Mouse (Mus musculus): ENCODE results near the gene Kazn.

Kazn gene

DNA sequence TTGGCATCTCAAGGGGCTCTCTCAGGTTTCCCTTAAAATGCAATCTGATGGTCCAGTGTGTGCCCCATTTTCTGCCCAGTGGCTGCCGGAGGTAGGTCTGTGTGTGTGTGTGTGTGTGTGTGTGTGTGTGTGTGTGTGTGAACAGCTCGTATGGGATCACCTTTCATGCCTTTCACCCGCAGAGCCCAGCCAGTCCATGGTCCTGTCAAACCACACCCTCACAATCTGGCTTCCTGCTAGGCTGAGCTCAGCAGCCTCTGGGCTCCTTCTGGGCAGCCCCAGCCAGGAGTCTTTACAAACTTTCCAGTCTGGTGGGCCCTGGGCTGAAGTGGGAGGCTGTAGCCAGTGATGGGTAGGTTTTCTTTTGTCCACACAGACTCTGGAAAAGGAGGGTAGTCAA lies 75.3 kb downstream of the Kazn start:
- in situ Hi-C loops (cut with MboI) = no loop called here

DNA sequence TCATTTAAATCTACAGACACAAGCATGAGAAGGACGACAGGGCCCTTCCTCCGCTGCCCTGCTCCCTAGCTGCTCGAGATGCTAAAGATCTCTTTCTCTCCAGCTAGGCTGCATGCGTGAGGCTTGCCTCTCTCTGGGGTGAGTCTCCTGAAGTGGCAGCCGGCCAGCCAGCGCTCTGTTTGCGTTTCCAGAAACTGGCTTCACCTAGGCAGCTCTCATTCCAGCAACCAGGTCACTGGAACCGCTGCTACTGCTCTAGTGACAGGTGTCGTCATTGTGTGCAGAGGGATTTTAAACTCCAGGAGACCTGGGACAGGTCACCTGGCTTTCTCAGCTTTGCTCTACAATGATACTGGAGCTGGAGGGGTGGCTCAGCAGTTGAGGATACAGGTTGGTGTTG lies 76.5 kb downstream of the Kazn start:
- in situ Hi-C loops (cut with MboI) = no loop called here

DNA sequence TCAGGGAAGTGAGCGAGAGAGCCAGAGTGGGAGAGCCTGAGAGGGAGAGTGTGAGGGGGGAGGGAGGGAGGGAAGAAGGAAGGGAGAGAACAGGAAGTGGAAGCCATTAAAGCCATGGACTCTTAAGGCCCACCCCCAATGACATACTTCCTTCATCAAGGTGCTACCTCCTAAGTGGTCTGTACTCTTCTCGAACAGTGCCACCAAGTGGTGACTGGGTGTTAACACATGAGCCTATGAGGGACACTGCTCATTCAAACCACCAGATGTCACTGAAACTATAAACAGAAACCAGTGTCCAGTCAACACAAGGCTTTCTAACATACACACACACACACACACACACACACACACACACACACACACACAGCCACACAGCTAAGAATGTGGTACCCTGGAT lies 77.1 kb downstream of the Kazn start:
- in situ Hi-C loops (cut with MboI) = no loop called here

DNA sequence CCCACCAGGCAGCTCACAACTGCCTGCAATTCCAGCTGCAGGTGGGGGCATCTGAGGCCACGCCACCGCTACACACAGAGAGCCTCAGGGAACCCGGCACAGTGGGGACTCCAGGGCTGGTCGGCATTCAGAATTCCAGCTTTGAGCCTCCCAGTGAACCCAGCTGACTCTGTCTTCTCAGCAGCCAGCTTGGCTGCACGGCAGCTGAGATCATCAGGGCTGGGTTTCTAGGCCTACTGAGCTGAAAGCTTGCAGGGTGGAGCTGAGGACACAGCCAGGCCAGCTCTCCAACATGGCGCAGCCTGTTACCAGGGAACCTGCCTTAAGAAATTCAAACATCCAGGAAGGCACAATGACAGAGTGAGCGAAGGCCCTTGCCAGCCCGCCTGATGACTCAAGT lies 79.2 kb downstream of the Kazn start:
- in situ Hi-C loops (cut with MboI) = no loop called here

DNA sequence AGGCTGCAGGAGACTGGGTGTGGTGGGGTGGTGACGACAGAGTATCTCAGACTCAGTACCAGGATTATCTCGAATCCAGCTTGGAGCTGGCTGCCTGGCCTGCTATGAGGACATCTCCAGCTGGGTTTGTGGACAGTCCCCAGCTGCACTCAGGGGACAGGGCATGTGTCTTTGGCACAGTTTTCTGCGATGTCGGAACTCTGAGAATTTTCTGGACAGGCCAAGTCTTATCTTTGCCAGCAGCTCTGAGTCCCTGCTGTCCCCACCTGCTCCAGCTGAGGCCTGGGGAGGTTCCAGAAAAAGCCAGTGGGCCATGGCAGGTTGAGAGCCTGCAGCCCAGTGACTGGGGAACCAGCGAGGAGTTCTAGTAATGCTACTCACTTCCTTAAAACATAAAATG lies 82.7 kb downstream of the Kazn start:
- in situ Hi-C loops (cut with MboI) = no loop called here

DNA sequence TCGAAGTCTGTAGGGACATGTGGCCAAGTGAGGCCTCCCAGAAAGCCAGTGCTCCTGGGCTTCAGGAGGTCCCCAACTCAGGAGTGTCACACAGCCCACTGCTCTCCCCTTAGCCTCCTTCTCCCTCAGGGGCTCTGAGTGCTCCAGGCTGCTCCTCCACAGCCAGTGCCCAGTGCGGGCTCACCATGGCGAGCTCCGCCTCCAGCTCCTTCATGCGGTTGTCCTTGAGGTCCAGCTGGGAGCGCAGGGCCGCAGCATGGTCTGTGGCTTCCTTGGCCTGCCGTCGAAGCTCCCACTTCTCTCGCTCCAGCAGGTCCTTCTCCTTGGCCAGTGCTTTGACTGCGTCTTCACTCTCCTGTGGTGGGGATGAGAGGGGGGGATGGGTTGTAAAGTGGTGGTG lies 85.0 kb downstream of the Kazn start:
- in situ Hi-C loops (cut with MboI) = no loop called here

DNA sequence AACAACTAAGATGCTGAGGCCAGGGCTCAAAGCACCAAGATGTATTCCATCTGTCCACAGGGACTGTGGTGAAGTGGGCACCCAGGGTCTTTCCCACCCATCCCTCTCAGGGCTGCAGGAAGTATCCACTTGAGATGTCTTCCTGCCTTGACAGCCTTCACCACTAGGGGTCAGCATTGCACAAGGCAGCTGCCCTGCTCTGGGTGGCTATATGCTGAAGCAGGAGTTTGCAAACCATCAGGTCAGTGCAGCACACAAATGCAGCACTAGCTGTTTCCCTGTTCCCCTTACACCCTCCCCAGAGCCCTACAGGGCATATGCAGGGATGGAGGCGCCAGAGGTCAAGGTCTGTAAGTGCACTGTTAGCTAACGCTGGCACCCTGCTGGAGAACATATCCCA lies 85.7 kb downstream of the Kazn start:
- in situ Hi-C loops (cut with MboI) = no loop called here

DNA sequence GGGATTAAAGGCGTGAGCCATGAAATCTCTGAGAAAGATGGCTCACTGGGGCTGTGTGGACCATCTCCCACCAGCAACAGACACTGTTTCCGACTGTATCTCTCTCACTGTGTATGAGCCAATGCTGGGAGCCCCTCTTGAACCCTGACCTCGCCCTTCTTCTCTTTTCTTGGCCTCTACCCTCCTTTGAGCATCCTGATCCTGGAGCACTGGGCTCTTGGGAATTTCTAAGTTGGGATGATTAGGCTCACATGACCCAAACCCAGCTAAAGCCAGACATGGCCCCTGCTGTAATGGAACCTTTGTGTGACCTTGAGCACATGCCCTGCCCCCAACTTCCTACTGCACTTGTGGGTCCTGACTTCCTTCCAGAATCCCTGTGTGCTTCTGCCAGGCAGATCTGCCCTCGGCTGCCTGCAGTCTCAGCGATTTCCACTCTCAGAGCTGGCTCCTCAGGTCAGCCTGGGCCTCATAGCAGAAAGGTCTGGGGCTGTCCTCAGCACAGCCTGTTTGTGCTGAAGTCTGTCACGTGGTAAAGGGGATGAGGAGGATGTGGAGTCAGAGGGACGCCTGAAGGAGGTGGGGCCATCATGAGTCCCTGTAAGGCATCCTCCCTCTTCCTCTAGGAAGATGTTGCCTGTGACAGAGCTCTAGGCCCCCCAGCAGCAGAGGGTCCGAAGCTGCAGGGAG lies 86.3 kb downstream of the Kazn start:
- in situ Hi-C loops (cut with MboI) = no loop called here

DNA sequence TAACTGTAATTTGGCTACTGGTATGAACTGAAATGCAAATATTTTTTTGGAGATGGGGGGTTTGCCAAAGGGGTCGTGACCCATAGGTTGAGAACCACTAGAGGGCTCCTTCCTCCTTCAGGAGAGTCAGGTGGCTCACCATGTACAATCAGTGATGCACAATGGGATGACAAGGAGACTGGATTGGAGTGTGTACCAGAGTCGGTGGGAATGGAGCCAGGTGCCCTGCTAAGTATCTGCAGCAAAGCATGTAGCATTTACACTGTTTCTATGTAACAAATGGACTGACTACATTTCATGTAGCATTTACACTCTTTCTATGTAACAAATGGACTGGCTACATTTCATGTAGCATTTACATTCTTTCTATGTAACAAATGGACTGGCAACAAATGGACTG lies 89.1 kb downstream of the Kazn start:
- in situ Hi-C loops (cut with MboI) = no loop called here

DNA sequence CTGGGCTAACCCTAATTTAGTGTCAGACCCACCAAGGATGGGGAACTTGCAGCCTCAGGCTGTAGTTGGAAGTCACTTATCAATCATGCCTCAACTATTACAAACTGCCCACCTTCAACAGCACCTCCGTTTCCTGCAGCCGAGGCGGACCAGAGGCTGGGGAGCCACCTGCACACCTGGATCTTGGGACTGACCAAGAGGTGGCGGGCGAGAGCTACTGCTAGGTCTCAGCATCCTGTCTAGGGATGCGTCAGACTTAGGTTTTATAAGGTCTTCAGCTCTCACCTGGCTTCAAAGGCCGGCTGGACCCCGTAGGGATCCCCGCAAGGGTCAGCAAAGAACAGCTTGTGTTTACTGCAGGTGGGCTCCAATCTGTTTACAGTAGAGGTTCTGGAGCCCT lies 90.0 kb downstream of the Kazn start:
- in situ Hi-C loops (cut with MboI) = no loop called here

DNA sequence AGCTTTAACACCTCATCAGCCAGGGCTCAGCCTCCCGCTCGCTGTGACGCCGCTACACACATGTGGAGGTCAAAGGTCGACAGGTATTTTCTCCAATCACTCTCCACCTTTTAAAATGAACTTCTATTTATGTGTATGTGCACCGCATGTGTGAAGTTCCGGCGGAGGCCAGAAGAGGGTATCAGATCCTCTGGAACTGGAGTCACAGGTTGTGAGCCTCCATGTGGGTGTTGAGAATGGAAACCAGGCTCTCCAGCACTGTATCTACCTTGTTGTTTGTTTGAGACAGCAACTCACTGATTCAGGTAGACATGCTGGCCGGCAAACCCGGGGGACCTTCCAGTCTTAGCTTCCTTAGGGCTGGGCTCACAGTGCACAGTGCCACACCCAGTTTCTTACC lies 91.5 kb downstream of the Kazn start:
- in situ Hi-C loops (cut with MboI) = no loop called here

DNA sequence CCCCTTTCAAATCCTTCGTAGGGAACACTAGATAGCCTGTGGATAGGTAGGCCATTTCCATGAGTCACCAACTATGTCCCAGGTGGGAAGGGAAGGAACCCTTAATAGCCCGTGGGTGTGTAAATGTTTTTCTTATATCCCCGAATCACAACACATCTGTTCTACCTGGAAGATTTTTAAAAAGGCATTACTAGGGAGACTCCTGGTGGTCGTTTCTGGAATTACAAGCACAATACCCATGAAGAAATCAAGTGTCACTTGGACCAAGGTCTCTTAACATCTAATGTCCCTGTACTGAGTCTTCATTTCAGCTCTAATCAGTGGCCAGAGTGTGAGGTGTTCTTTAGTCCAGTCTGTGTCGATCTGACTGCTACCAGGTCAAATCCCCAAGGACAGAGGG lies 95.1 kb downstream of the Kazn start:
- in situ Hi-C loops (cut with MboI) = no loop called here

DNA sequence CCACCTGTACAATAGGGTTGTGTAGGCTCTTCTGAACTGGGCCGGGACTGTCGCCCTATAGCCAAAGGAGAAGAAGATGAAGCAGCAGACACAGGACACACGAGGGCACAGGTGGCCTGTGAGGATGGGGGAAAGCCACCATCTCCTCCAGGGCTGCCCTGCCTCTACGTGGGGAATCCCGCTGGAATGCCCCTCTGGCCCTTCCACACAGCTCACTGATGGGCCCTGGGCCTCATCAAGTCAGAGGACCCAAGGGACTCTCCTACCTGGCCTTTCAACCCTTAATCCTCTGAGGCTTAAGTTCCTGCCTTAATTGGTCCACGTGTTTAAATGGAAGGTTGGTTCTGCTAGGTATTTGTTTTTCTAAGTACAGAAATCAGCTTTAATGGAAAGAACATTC lies 95.9 kb downstream of the Kazn start:
- in situ Hi-C loops (cut with MboI) = no loop called here

DNA sequence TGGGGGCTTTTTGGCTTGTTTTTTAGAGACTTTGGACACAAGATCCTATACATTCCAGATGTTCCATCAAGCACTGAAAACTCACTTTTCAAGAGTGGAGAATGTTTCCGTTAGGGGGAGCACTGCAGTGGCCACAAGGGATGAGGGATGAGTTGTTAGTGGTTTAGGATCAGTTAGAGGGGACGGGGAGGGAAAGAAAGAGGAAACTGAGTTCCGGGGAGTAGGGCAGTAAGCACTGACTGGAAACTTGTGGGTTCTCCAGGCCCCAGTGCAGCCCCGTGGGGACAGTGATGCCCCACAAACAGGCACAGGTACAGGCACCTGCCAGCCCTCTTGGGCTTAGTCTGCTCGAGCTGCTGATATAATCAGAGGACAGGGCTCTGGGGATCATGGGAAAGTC lies 99.5 kb downstream of the Kazn start:
- in situ Hi-C loops (cut with MboI) = no loop called here

DNA sequence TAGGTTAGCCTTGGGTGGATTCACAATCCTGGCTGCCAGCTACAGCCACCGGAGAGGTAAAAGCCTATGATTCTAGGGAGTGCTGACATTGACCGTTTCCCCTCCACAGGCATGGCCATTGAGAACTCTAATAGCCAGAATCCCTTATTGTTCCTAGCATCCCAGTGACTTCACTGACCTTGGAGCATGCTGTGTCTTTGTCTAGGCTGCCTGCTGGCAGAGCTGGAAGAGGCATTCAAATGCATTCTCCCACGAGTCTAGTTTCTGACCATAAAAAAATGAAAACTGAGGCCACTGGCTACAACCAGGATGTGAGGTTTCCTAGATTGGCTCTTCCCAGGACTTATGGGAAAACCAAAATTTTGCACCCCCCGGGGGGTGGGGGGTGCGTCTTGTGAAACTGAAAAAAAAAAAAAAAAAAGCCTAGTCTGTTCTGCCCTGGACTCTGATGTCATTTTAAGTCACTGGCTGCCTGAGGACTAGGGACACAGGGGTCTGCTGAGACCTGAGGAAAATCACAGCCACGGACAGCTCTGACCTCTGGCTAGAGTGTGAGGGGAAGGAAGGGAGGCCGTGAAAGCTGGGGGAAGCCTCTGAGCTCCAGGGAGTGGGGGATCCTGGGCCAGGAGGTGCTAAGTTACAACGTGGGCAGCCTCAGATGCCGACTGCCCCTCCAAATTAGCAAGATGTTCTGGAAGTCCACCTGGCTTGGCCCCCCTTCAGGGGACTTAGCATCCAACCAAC lies 100.7 kb downstream of the Kazn start:
- in situ Hi-C loops (cut with MboI) = no loop called here

DNA sequence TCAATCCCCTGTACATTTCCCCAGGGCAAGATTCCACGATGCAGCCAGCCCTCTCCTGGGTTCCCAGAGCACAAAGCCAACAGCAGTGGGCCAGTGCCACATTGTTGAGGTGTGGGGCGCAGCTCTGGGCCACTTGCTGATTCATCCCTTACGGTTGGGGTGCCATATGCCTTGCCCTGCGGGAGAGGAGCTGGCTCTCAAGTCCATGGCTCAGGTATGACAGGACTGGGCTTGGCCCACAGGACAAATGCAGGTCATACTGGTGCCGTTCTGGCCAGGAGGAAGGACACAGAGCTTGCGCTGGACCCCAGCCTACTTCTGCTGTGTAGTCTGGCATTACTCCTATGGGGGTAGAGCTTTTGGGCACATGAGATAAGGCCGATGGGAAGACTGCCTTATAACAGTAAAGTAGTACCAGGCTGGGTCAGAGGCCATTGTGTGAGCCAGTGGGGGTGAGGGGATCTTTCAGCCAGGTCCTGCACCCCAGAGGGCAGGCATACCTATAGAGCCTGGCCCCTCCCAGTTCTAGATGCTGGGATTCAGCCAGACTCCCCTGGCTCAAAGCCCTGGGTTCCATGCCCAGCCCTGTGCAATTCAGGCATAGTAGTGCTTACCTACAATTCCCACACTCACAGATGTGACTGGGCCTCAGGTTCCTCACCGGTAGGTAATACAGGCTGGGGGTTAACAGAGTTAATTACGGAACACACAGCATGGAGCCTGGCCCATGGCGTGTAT lies 102.3 kb downstream of the Kazn start:
- in situ Hi-C loops (cut with MboI) = no loop called here

DNA sequence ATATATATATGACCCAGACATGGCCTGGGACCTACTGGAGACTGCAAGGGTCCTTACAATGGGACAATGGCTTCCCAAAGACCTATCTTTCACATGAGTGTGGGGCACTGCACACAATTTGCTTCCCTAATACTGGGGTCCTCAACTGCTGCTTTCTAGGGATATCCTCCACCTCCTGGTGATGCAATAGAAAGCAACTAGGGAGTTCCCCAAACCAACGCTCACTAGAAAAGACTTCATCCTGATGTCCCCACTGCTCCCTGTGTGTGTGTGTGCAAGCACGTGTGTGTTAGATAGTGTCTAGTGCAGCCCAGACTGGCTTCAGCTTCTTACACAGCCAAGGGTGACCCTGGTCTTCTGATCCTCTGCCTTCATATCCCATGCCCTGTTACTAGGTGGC lies 103.7 kb downstream of the Kazn start:
- in situ Hi-C loops (cut with MboI) = no loop called here

DNA sequence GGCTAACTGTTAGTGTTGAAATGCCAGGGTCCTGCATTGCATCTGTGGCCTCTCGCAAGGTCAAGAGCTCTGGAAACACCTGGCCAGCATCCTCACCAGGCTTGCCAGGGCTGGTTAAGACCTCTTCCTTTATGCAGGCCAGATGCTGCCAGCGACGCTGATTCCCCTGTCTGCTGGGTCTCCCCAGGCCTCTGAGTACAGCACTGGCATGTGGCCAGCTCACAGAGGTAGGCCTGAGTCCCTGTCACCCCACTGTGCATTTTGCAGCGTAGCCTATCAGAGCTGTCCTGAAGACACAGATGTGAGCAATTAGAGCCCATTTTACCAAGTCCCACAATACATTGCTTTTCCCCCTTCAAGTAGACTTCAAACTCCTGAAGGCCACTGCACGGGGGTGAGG lies 109.0 kb downstream of the Kazn start:
- in situ Hi-C loops (cut with MboI) = no loop called here

DNA sequence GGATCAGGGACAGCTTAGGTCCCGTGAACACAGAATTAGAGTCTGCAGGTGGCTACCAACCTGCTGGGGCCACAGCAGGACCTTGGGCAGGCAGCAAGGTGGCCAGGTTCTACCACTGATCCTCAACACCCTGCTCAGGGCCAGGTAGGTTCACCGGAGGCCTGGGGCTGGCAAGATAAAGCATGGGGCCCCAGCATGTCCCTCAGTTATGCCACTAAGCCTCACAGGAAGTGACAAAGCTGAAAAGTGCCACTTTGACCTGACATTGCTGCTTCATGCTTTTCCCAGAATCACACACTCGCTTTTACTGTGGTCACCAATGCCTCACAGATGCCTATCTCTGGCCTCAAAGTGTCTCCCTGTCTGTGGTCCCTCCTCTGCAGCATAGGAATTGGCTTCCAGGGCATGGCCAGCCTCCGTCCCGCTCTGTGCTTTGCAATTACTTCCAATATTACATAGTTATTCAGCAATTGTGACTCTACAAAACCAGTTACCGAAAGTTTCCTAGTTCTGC lies 111.9 kb downstream of the Kazn start:
- in situ Hi-C loops (cut with MboI) = no loop called here

DNA sequence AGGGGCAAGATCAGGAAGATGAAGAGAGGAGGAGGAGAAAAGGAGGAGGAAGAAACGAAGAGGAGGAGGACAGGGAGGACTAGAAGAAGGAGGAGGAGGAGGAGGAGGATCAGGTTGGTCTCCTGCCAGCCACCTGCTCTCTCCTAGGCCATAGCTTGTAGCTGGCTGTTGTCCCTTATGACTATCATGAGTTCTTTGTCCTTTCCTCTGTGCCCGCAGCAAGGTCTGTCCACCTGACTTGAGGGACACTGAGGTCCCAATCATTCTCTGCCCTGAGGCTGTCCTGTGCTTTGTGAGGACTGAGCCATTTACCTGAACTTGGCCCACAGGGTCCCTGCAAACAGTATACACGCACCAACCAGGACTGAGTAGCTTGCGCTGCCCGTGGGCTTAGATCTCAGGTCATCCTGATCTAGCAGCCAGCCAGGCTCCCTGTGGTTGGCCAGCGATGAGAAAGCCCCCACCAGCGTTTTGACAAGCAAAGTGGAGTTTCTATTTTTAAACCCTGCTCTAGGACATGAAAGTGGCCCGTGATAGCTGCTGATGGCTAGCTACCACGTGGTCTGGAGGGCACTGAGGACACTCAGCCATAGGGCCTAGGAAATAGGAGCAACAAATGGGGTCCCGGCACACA lies 112.4 kb downstream of the Kazn start:
- in situ Hi-C loops (cut with MboI) = no loop called here

DNA sequence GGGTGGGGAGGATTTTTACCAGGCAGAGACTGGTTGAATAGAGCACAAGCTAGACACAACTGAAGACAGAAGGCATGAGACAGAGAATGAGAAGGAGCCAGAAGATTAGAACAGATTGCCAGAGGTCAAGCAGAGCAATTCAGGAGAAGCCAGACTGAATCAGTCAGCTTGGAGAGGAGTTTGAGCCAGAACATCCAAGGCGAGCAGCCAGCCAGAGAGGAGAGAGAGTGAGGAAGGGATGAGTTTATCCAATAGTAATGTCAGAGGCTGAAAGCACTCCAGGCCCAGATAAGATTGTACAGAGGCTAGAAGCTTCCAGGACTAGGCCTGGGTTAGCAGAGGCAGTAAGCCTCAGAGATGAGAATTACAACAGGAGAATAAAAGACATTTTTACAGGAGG lies 118.0 kb downstream of the Kazn start:
- in situ Hi-C loops (cut with MboI) = no loop called here

DNA sequence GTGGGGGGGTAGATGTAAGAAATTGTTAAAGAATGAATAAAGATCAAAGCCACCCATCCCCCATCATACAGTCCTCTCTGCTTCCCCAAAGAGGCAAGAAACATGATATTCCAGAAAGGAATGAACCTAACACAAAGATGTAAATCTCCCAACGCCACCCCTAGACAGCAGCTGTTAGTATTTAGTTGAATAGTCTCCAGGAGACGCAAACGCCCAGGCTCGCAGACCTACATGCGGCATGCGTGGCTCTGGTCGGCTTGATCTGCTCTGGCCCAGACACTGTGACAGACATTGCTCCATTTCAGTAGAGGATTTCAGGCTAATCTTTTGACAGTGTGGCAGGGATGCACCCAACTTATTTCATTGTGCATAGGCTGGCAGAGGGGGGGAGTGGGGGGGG lies 120.7 kb downstream of the Kazn start:
- in situ Hi-C loops (cut with MboI) = no loop called here

DNA sequence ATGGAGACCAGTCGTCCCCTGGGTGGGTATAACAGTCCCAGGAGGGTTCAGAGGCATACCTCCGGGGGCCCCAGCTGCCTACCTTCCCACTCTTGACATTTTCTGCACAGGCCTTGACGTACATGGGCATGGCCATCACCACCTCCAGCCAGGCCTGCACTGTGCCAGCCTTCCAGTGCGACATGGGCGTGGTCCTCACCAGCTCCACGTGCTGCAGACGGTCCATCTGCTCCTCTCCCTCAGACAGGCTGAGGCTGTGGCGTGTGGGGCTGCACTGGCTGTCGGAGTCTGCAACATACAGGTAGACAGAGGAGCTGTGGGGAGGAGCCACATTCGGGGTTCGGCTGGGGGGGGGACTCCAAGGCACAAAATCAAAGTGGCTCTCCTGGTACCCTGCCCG lies 121.2 kb downstream of the Kazn start:
- in situ Hi-C loops (cut with MboI) = no loop called here
